Mouse (Mus musculus) bone marrow macrophage, adult 2 months (primary cell): ENCODE results near the gene Schip1. TPM values are rescaled to one million over a fixed set of nuclear protein-coding genes. Genes with fewer than 3 reads are reported as not detected.

Source experiments
- H3K27ac ChIP-seq: 2 replicates; pipeline ENCODE4 v1.5.1; 2012; ENCODE audit warnings: low read depth, low read length; ENCODE audit not compliant: insufficient read depth
- H3K4me1 ChIP-seq: 2 replicates; pipeline ENCODE4 v1.6.1; 2012; ENCODE audit warnings: low read length; ENCODE audit not compliant: control insufficient read depth, insufficient read depth
- H3K4me3 ChIP-seq: 2 replicates; pipeline ENCODE4 v1.5.1; 2012; ENCODE audit warnings: mild to moderate bottlenecking, low read length, moderate library complexity; ENCODE audit not compliant: insufficient read depth
- CTCF ChIP-seq: IDR thresholded peaks from 2 replicates; pipeline ENCODE4 v1.5.1; 2012; ENCODE audit warnings: low read depth, mild to moderate bottlenecking, low read length, moderate library complexity
- POLR2A ChIP-seq: IDR thresholded peaks from 2 replicates; pipeline ENCODE4 v1.6.1; 2012; ENCODE audit warnings: mild to moderate bottlenecking, low read depth, low read length, borderline replicate concordance
- polyA plus RNA-seq: library from polyadenylated mRNA; stranded (reverse); fragments of >200 nt; gene quantifications from 2 replicates; pipeline ENCODE4 v1.2.4, GENCODE M21; 2012; ENCODE audit not compliant: missing spikeins, insufficient read depth, insufficient read length

Gene Schip1
- polyA plus RNA-seq, 1 experiment, result not detected

GRCm38 (mm10) chr3:68270246-68270645 is 205.6 kb downstream of the Schip1 start:
- TF ChIP-seq POLR2A, result no peak
- H3K27ac ChIP-seq, result no peak overlapping the region

DNA sequence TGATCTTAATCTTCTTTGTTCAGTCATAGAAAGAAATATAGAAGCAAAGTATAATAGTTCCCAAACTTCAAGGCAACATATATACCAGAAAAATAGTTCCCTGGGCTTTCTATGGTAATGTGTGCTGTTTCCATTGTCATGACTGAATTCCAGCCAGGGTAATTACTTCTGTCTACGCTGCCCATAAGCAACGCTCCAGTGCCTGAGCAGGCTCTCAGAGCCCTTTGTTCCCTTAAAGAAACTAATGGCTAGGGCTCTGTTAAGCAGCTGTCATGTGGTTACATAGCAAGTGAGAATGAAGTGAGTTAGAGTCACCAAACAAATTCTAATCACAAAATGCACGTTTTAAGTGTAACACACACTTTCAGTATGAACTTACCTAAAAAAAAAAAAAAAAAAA is 206.9 kb downstream of the Schip1 start:
- no peak for TF ChIP-seq CTCF
- TF ChIP-seq POLR2A, result no peak
- H3K4me1 ChIP-seq, result no peaks in the 10 kb centered on the region
- no peak overlapping the region for H3K4me3 ChIP-seq
- H3K27ac ChIP-seq, result no peak overlapping the region

More at GRCm38 (mm10) chr3:68270246-68270645, 205.6 kb downstream of the Schip1 start:
- no peaks in the 10 kb centered on the region for H3K4me1 ChIP-seq
- H3K4me3 ChIP-seq, result no peak overlapping the region

DNA sequence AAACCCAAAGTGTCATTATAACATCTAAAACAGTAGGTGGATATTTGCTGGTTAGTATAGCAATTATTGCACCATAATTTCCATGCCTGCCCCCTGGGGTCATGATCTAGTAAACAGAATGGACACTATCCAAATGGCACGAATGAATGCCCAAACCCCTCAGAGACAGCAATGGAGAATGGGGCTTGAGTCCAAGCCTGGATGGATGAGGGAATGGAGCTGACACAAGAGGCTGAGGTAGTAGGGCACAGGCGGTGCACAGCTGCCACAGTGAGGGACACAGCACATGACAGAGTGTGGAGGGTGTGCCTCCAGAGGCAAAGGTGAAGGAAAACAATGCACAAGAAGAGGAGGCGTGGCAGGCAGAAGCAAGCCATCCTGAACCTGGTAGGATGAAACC is 207.3 kb downstream of the Schip1 start:
- Histone ChIP-seq H3K27ac (no peak overlapping the region), H3K4me3 (no peak overlapping the region), H3K4me1 (no peaks in the 10 kb centered on the region)
- TF ChIP-seq POLR2A (no peak), CTCF (no peak)

- H3K4me3 ChIP-seq, result no peak overlapping the region
- TF ChIP-seq CTCF (no peak), POLR2A (no peak)
- H3K4me1 ChIP-seq, result no peaks in the 10 kb centered on the region
- H3K27ac ChIP-seq, result no peak overlapping the region
These were observed 218.4 kb downstream of the Schip1 start for GRCm38 (mm10) chr3:68282844-68283594.

DNA sequence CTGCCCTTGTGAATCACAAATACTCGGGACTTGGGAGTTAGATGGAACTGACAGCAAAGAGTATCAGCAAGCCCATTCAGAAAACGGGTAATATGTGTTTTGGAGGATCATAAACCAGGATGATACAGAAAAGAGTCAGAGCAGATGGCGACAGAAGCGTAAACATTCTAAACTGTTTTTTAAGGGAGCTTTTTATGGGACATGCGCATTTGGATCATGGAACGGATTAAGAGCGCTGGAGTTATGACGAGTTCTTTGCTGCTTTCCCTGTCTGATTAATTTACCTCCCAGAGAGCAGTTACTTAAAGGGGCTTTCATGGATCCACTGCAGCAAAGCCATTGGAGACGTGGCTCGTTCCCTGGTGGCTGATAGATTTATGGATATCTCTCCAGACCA is 219.0 kb downstream of the Schip1 start:
- Histone ChIP-seq H3K27ac (no peak overlapping the region), H3K4me1 (no peaks in the 10 kb centered on the region), H3K4me3 (no peak overlapping the region)
- TF ChIP-seq POLR2A (no peak), CTCF (no peak)

DNA sequence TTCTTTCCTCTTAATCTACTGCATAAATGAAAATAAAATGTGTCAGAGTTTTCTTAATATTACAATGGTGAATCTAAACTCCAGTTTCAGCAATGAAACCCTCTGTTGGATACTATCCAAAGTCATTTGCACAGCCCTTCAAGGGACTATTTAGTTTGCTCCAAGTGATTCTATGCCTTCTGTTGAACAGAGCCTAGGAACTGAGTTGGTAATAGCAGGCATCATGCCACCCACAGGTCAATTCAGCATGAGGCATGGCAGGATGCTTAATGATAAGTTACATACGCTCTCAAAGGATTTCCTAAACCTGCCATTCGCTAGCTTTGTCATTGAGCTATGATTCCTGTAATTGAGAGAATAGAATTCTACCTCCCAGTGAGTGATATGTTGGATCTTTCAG is 219.9 kb downstream of the Schip1 start:
- H3K4me3 ChIP-seq, result no peak overlapping the region
- H3K4me1 ChIP-seq, result no peaks in the 10 kb centered on the region
- TF ChIP-seq POLR2A (no peak), CTCF (no peak)
- no peak overlapping the region for H3K27ac ChIP-seq

GRCm38 (mm10) chr3:68296752-68297151 is 232.2 kb downstream of the Schip1 start:
- Histone ChIP-seq H3K4me1 (no peaks in the 10 kb centered on the region), H3K4me3 (no peak overlapping the region), H3K27ac (no peak overlapping the region)
- TF ChIP-seq POLR2A (no peak), CTCF (no peak)

DNA sequence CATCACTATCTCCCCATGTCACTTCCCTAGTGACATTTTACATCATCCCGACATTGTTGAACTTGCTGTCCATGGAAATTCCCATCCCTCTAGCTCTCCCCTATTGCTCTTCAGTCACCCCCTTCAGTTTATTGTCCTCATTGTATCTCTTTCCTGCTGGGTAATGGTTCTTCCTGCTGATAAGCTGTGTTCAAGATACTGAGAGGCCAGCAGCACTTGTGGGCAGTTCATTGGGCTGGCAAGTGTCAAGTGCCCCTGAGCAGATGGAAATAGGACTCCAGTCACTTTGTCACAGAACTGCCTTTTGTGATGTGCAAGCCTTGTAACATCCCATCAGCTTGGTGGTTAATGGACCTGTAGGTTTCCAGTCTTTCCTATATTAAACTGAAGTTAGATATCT is 241.0 kb downstream of the Schip1 start:
- Histone ChIP-seq H3K4me1 (no peaks in the 10 kb centered on the region), H3K4me3 (no peak overlapping the region), H3K27ac (no peak overlapping the region)
- TF ChIP-seq POLR2A (no peak), CTCF (no peak)

- TF ChIP-seq POLR2A, result no peak
- TF ChIP-seq CTCF, result no peak
- Histone ChIP-seq H3K4me1 (no peaks in the 10 kb centered on the region), H3K27ac (no peak overlapping the region), H3K4me3 (no peak overlapping the region)
These were observed 242.1 kb downstream of the Schip1 start for GRCm38 (mm10) chr3:68306726-68307125.

- TF ChIP-seq CTCF, result no peak
- no peak for TF ChIP-seq POLR2A
- no peaks in the 10 kb centered on the region for H3K4me1 ChIP-seq
- no peak overlapping the region for H3K4me3 ChIP-seq
- H3K27ac ChIP-seq, result no peak overlapping the region
These were observed 261.0 kb downstream of the Schip1 start for GRCm38 (mm10) chr3:68325575-68325974.

GRCm38 (mm10) chr3:68332515-68332914 is 267.9 kb downstream of the Schip1 start:
- no peak overlapping the region for H3K4me3 ChIP-seq
- H3K4me1 ChIP-seq, result no peaks in the 10 kb centered on the region
- TF ChIP-seq POLR2A, result no peak
- TF ChIP-seq CTCF, result no peak
- no peak overlapping the region for H3K27ac ChIP-seq
